ENCODE assay signal across 30 mouse cellular contexts in the genomic region with DNA sequence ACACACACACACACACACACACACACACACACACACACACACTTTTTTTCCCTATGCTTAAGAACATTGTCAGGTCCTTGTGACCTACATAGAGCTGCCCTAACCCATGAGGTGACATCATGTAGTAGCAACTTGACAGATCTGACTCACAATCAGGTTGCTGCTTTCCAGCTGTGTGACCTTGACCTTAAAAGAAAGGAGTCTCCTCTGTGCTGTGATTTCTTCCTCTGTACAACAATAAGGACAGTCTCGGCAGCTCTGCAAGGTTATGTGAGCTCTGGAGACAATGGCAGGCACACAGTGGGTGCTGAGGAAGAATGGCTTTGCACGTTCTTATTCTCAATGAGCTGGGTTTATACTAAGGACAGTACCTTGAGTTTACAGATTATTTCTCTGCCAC.
A peak's percentile ranks its signal among the peaks of the same experiment; 100 is the strongest.
DNase-seq lines count a peak whose midpoint lies in the region; ATAC-seq lines count a peak whose summit lies in the region.
"Had no signal": no experiment of that assay in that cellular context is flagged by ENCODE, and none has a peak within 500 bp of the region (broad histone marks: within the 10 kb centered on the region; RNA-seq: fewer than 3 reads in every experiment).

No protein-coding gene starts in this region.

- H3K4me2 ChIP-seq in hindbrain, embryonic 12.5 days (replicated peaks), result no peak overlapping the region
- H3K4me2 ChIP-seq: embryonic facial prominence, embryonic 13.5 days; forebrain, embryonic 15.5 days; heart, embryonic 12.5 days; hindbrain, embryonic 15.5 days; kidney, embryonic 15.5 days; lung, embryonic 14.5 days; midbrain, embryonic 12.5 days; neural tube, embryonic 12.5 days; stomach, embryonic 15.5 days had no signal

- H3K27ac ChIP-seq in hindbrain, embryonic 10.5 days, result no peak overlapping the region
- H3K27ac ChIP-seq in hindbrain, embryonic 12.5 days, result no peak overlapping the region
- H3K27ac ChIP-seq: embryonic facial prominence, embryonic 13.5 days; forebrain, embryonic 10.5 days; forebrain, embryonic 15.5 days; hindbrain, embryonic 15.5 days; kidney, embryonic 15.5 days; liver, embryonic 14.5 days; midbrain, embryonic 12.5 days; neural tube, embryonic 12.5 days; stomach, embryonic 15.5 days had no signal

- H3K9me3 ChIP-seq in hindbrain, embryonic 10.5 days, result no peaks in the 10 kb centered on the region
- H3K9me3 ChIP-seq in hindbrain, embryonic 12.5 days (replicated peaks), result no peaks in the 10 kb centered on the region
- H3K9me3 ChIP-seq: embryonic facial prominence, embryonic 13.5 days; forebrain, embryonic 10.5 days; forebrain, embryonic 15.5 days; heart, embryonic 12.5 days; hindbrain, embryonic 15.5 days; kidney, embryonic 15.5 days; midbrain, embryonic 12.5 days; neural tube, embryonic 12.5 days; stomach, embryonic 15.5 days had no signal

- DNase-seq in adrenal gland, adult 2 months, result peak; percentile 68
- no peak for DNase-seq in adrenal gland, postnatal 25 days
- DNase-seq in hindbrain, embryonic 10.5 days (ENCODE audit: low spot score), result peak; percentile 5
- peak; percentile 33 for DNase-seq in adrenal gland, postnatal 10 days
- DNase-seq in lung, adult 18-20 months, result no peak
- no peak for DNase-seq in urinary bladder, postnatal 10 days (ENCODE audit: low spot score)
- DNase-seq: cerebellum, adult 2 months; cerebellum, postnatal 14 days; gastrocnemius, postnatal 25 days; heart, adult 18-20 months; heart, postnatal 4 days; kidney, adult 11 months; kidney, postnatal 25 days; liver; lung, embryonic 14.5 days; lung, postnatal 14 days; thymus, postnatal 14 days had no signal

- ATAC-seq in hindbrain, embryonic 12.5 days (ENCODE audit: low FRiP score), result no peak
- ATAC-seq: forebrain, embryonic 15.5 days; inflammation-experienced regulatory T-cells, adult 6 months had no signal

- WGBS in hindbrain, embryonic 10.5 days, result 26% methylated on average over 2 of the region's 2 CpGs
- 20% methylated on average over 2 of the region's 2 CpGs for WGBS in hindbrain, embryonic 12.5 days

- peaks cover 15% of the 10 kb centered on the region for H3K4me1 ChIP-seq in hindbrain, embryonic 10.5 days (replicated peaks)
- H3K4me1 ChIP-seq in hindbrain, embryonic 12.5 days, result peaks cover 2% of the 10 kb centered on the region; the same call in 1 of the 2 replicates
- H3K4me1 ChIP-seq: embryonic facial prominence, embryonic 13.5 days; heart, embryonic 12.5 days; hindbrain, embryonic 15.5 days; kidney, embryonic 15.5 days; neural tube, embryonic 12.5 days; stomach, embryonic 15.5 days had no signal

- H3K9ac ChIP-seq in hindbrain, embryonic 12.5 days, result no peak overlapping the region
- H3K9ac ChIP-seq: embryonic facial prominence, embryonic 13.5 days; forebrain, embryonic 15.5 days; heart, embryonic 12.5 days; hindbrain, embryonic 15.5 days; kidney, embryonic 15.5 days; liver, embryonic 14.5 days; lung, embryonic 14.5 days; midbrain, embryonic 12.5 days; neural tube, embryonic 12.5 days; stomach, embryonic 15.5 days had no signal

- H3K36me3 ChIP-seq in hindbrain, embryonic 10.5 days, result no peaks in the 10 kb centered on the region
- H3K36me3 ChIP-seq in hindbrain, embryonic 12.5 days, result no peaks in the 10 kb centered on the region
- H3K36me3 ChIP-seq: embryonic facial prominence, embryonic 13.5 days; forebrain, embryonic 10.5 days; forebrain, embryonic 15.5 days; heart, embryonic 12.5 days; hindbrain, embryonic 15.5 days; kidney, embryonic 15.5 days; midbrain, embryonic 12.5 days; neural tube, embryonic 12.5 days; stomach, embryonic 15.5 days had no signal

- no peaks in the 10 kb centered on the region; the same call in 1 of the 2 replicates for H3K27me3 ChIP-seq in hindbrain, embryonic 10.5 days (ENCODE audit: insufficient read depth, poor library complexity, severe bottlenecking)
- H3K27me3 ChIP-seq in hindbrain, embryonic 12.5 days, result no peaks in the 10 kb centered on the region
- H3K27me3 ChIP-seq: embryonic facial prominence, embryonic 13.5 days; forebrain, embryonic 15.5 days; hindbrain, embryonic 15.5 days; kidney, embryonic 15.5 days; midbrain, embryonic 12.5 days; neural tube, embryonic 12.5 days; stomach, embryonic 15.5 days had no signal

- no peak overlapping the region for H3K4me3 ChIP-seq in hindbrain, embryonic 10.5 days
- H3K4me3 ChIP-seq in hindbrain, embryonic 12.5 days, result no peak overlapping the region
- H3K4me3 ChIP-seq: embryonic facial prominence, embryonic 13.5 days; forebrain, embryonic 10.5 days; forebrain, embryonic 15.5 days; heart, embryonic 12.5 days; hindbrain, embryonic 15.5 days; kidney, embryonic 15.5 days; midbrain, embryonic 12.5 days; myocyte; neural tube, embryonic 12.5 days; stomach, embryonic 15.5 days had no signal

Comparison
In these comparisons a context has a peak if more than half of its experiments do, and no peak if none do; other contexts are left out.
1. DNase-seq: peak in adrenal gland, adult 2 months (single experiment), hindbrain, embryonic 10.5 days (single experiment) and adrenal gland, postnatal 10 days (single experiment); none in adrenal gland, postnatal 25 days (single experiment), lung, adult 18-20 months (0 of 2) and urinary bladder, postnatal 10 days (single experiment).